Mouse (Mus musculus) kidney, embryonic 16.5 days (tissue): ENCODE results near the gene Pttg1. TPM values are rescaled to one million over a fixed set of nuclear protein-coding genes. Genes with fewer than 3 reads are reported as not detected.

Source experiments
- ATAC-seq: fragments of 200-750 bp; cut with Nextera tagmentation; 2 replicates; pipeline ENCODE4 v1.8.0; 2017; ENCODE audit warnings: moderate TSS enrichment; ENCODE audit not compliant: low FRiP score, low TSS enrichment
- H3K27ac ChIP-seq: fragments of 300-500 bp; sonication (generic); 2 replicates; pipeline ENCODE4 v1.5.1; 2014; ENCODE audit warnings: low read length
- H3K27me3 ChIP-seq: fragments of 300-500 bp; sonication (generic); 2 replicates; pipeline ENCODE4 v1.6.1; 2014; ENCODE audit warnings: low read length, control low read depth, mixed read lengths; ENCODE audit not compliant: insufficient read depth
- H3K36me3 ChIP-seq: fragments of 300-500 bp; sonication (generic); 2 replicates; pipeline ENCODE4 v1.6.1; 2014; ENCODE audit warnings: low read length, control low read depth, mixed read lengths; ENCODE audit not compliant: insufficient read depth
- H3K4me1 ChIP-seq: fragments of 300-500 bp; sonication (generic); 2 replicates; pipeline ENCODE4 v1.6.1; 2014; ENCODE audit warnings: low read length, control low read depth, mixed read lengths; ENCODE audit not compliant: insufficient read depth
- H3K4me2 ChIP-seq: fragments of 300-500 bp; sonication (generic); replicated peaks from 2 replicates; pipeline ENCODE4 v1.6.1; 2014; ENCODE audit warnings: low read depth, low read length
- H3K4me3 ChIP-seq: fragments of 300-500 bp; sonication (generic); 2 replicates; pipeline ENCODE4 v1.5.1; 2014; ENCODE audit warnings: mild to moderate bottlenecking, low read length
- H3K9ac ChIP-seq: fragments of 300-500 bp; sonication (generic); replicated peaks from 2 replicates; pipeline ENCODE4 v1.6.1; 2014; ENCODE audit warnings: low read length
- H3K9me3 ChIP-seq: fragments of 300-500 bp; sonication (generic); 2 replicates; pipeline ENCODE4 v1.6.1; 2016; ENCODE audit warnings: low read length, control low read depth
- WGBS: fragments of 180-500 bp; shearing (Covaris S2); extraction: QIAGEN DNeasy Blood & Tissue Kit; methylation state at CpG from one replicate; pipeline ENCODE4 v1.1.7; 2014; 5-methylcytosine and 5-hydroxymethylcytosine counted together
- polyA plus RNA-seq: library from polyadenylated mRNA; unstranded; fragments of >200 nt; fragmentation: Nextera tagmentation; extraction: Ambion mirVana; gene quantifications from 2 replicates; pipeline ENCODE4 v1.2.1, GENCODE M21; 2015

Gene Pttg1
- polyA plus RNA-seq, 1 experiment from 2014 or later = 102 TPM

DNA sequence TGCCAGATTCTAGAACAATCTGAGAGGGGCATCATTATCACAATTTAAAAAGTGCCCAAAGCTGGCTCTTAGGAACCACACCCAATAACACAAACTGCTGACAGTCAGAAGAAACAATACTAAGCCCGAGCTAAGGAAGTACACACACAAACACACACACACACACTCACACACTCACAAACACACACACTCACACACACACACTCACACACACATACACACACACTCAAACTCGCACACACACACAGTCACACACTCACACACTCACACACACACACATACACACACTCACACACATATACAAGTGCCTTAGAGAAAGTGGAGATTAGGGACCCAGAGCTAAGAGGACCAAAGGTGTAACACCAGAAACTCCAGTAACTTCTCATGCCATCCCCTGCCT is 42.5 kb downstream of the Pttg1 start:
- Histone ChIP-seq H3K4me3 (no peak overlapping the region), H3K9ac (no peak overlapping the region), H3K36me3 (no peaks in the 10 kb centered on the region), H3K27me3 (0 out of 2 replicates have a peak, but pooled peaks cover 2% of the 10 kb centered on the region), H3K4me1 (peaks cover 7% of the 10 kb centered on the region; the same call in 1 of the 2 replicates), H3K27ac (no peak overlapping the region), H3K9me3 (no peaks in the 10 kb centered on the region), H3K4me2 (no peak overlapping the region)
- no peak for ATAC-seq
- 76% methylated on average over 2 of the region's 2 CpGs for WGBS

DNA sequence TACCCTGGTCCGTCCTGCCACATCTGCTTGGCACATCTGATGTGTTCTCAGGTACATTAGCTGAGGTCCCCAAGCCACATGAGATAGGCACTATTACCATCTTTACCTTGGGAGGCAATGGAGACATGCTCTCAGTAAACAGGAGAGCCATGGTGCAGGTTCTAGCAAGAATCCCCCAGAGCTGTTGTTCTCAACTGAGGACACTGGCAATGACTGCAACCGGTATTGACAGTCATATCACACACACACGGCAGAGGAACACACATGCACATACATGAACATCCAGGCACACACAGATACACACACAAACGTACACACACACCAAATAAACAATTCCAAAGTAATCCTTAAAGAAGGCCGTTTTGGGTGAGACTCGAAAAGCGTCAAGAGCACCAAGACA is 45.1 kb downstream of the Pttg1 start:
- Histone ChIP-seq H3K9me3 (no peaks in the 10 kb centered on the region), H3K36me3 (no peaks in the 10 kb centered on the region)
- ATAC-seq = no peak

DNA sequence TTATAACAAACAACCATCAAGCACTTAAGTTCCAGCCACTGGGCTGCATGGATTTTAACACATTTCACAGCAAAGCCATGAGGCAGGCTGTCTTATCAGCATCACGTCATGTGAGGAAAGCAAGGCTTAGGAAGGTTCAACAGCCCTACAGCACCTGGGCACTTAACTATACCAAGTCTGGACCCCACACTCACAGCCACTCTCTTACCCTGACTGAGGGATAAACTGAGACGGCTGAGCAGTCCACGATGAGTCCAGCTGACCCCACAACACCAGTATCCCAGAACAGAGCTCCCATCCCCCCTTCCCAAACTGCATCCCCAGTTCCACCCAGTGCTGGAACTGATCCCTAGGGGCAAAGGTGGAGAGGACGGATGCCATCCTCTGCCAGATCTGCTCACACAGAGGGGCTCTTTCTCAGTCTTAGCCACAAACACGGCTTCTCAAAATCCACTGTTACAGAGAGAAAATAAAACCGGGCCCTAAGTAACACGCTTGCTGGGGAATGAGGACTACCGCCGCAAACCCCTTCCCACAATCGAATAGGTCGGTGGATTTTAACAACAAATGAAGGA is 46.1 kb downstream of the Pttg1 start:
- no peak for ATAC-seq
- no peaks in the 10 kb centered on the region for H3K27me3 ChIP-seq
- 87% methylated on average over 11 of the region's 11 CpGs for WGBS

More for the DNA sequence above, 45.1 kb downstream of the Pttg1 start:
- H3K27me3 ChIP-seq = no peaks in the 10 kb centered on the region
- 91% methylated on average over 7 of the region's 7 CpGs for WGBS
- H3K4me3 ChIP-seq = no peak overlapping the region
- no peak overlapping the region for H3K27ac ChIP-seq
- peaks cover 7% of the 10 kb centered on the region; the same call in 1 of the 2 replicates for H3K4me1 ChIP-seq
- H3K9ac ChIP-seq = no peak overlapping the region
- H3K4me2 ChIP-seq = no peak overlapping the region

DNA sequence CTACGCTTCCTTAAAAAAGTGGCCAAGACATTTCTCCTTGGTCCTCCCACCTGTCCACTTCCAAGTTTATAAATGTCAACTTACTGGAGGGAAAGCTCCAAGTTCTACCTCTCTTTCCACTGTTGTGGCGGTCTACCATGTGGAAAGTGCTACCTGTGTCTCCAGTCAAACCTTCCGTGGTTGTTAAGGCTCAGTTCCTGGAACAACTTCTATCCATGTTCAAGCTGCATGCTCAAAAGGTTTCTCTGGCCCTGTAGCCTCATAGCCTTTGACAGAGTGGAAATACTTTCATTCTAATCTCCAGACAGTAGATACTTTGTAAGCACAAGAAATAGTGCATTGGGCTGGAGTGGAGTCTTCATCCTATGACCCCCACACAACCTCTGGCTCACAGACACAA is 46.6 kb downstream of the Pttg1 start:
- ATAC-seq = no peak
- no peaks in the 10 kb centered on the region for H3K36me3 ChIP-seq
- no peak overlapping the region for H3K4me2 ChIP-seq
- no peaks in the 10 kb centered on the region for H3K27me3 ChIP-seq
- 90% methylated on average over 3 of the region's 3 CpGs for WGBS
- no peaks in the 10 kb centered on the region for H3K4me1 ChIP-seq
- H3K27ac ChIP-seq = no peak overlapping the region
- H3K9ac ChIP-seq = no peak overlapping the region
- H3K4me3 ChIP-seq = no peak overlapping the region
- H3K9me3 ChIP-seq = no peaks in the 10 kb centered on the region

More for the DNA sequence above, 46.1 kb downstream of the Pttg1 start:
- no peak overlapping the region for H3K9ac ChIP-seq
- H3K36me3 ChIP-seq = no peaks in the 10 kb centered on the region
- no peak overlapping the region for H3K4me2 ChIP-seq
- H3K27ac ChIP-seq = no peak overlapping the region
- H3K9me3 ChIP-seq = no peaks in the 10 kb centered on the region
- peaks cover 5% of the 10 kb centered on the region; the same call in 1 of the 2 replicates for H3K4me1 ChIP-seq
- H3K4me3 ChIP-seq = no peak overlapping the region

DNA sequence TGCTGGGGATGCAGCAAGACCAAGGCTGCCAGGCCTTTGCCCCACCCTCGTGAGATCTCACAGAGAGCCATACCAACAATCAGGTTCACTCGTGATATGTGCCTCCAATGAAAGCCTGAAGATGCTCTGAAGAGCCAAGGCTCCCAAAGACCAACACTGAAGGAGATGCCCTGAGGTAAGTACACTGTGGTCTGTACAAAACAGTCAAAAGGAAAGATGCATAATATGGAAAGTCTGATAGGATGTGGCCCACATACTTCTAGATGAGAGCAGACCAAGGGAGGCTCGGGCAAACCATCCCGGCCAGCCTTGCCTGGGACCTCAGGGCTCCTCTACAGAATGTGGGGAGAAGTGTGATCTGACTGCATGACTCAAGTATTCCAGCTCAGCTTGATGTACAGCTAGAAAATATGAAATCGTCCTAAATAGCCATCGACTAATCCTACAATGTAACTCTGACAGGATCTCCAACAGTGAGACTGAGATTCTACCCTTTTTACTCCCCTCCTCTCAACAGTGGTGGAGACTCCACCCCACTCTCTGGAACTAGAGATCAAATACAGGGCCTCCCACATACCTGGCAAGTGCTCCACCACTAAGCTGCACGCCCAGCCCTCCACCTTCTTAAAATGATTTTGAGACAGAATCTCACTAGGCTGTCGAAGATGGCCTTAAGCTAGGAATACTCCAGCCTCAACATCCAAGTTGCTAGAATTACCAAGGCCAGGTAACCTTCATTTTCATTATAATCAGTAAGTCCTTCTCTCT is 48.8 kb downstream of the Pttg1 start:
- Histone ChIP-seq H3K4me2 (no peak overlapping the region), H3K4me3 (no peak overlapping the region), H3K27me3 (no peaks in the 10 kb centered on the region), H3K27ac (no peak overlapping the region), H3K9ac (no peak overlapping the region), H3K36me3 (no peaks in the 10 kb centered on the region), H3K4me1 (no peaks in the 10 kb centered on the region), H3K9me3 (no peaks in the 10 kb centered on the region)
- 86% methylated on average over 8 of the region's 8 CpGs for WGBS
- ATAC-seq = no peak

DNA sequence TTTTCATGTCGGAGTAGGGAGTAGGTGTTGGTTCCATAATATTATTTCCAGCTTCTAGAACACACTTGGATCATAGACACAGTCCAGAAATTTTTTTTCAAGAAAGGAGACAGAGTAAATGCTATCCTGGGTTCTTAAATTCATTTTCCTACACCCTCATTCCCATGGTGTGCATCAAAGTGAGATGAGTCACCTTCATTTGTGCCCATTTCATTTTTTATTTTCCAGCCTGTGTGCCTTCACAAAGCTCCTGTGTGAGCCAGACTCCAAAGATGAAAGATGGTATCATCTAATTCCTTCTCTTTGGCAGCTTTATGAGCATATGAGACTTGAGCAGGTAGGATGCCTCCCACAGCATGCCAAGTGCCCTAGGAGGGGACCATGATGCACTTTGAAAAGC is 49.5 kb downstream of the Pttg1 start:
- Histone ChIP-seq H3K9me3 (no peaks in the 10 kb centered on the region), H3K4me2 (no peak overlapping the region), H3K4me1 (no peaks in the 10 kb centered on the region), H3K27ac (no peak overlapping the region), H3K27me3 (no peaks in the 10 kb centered on the region), H3K36me3 (no peaks in the 10 kb centered on the region), H3K4me3 (no peak overlapping the region), H3K9ac (no peak overlapping the region)
- WGBS = 94% methylated on average over 1 of the region's 1 CpGs
- no peak for ATAC-seq

DNA sequence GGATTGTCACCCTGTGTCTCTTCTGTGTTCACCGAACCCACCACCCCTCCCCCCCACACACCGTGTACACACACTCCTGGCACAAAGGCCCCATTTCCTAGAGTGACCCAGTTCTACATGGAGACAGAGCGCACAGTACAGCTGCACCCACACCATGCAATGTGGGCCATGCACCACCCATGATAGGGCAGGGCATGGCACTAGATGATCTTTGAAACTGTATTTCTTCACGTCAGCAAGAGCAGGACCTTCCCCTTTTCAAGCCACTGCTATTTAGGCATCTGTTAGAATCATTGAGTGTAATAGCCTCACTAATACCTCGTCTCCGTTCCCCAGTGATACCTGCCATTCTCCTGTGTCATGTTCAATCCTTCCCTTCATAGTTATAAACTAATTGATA is 51.1 kb downstream of the Pttg1 start:
- ATAC-seq = no peak
- Histone ChIP-seq H3K4me2 (no peak overlapping the region), H3K9me3 (no peaks in the 10 kb centered on the region), H3K36me3 (no peaks in the 10 kb centered on the region), H3K4me1 (no peaks in the 10 kb centered on the region), H3K4me3 (no peak overlapping the region), H3K27ac (no peak overlapping the region), H3K27me3 (no peaks in the 10 kb centered on the region), H3K9ac (no peak overlapping the region)
- WGBS = 89% methylated on average over 6 of the region's 6 CpGs

DNA sequence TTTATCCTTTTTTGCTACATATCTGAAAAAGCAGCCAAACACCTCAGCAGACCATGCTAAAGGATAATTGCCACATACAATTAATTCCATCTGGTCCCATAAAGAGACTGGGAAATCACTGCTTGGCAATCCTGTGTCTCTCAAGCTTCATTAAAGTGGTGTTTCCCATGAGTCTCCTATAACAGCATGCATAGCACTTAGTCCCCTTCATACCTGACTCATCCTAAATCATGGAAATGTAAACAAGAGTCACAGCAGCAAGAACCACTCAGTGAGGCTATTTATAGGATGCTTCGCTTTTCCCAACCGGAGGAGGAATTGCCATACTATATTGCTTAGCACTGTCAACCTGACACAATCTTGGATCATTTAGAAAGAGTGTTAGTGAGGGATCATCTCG is 52.7 kb downstream of the Pttg1 start:
- Histone ChIP-seq H3K4me1 (no peaks in the 10 kb centered on the region), H3K4me2 (no peak overlapping the region), H3K9ac (no peak overlapping the region), H3K36me3 (no peaks in the 10 kb centered on the region), H3K9me3 (no peaks in the 10 kb centered on the region), H3K4me3 (no peak overlapping the region), H3K27me3 (no peaks in the 10 kb centered on the region), H3K27ac (no peak overlapping the region)
- no peak for ATAC-seq
- 74% methylated on average over 3 of the region's 3 CpGs for WGBS

DNA sequence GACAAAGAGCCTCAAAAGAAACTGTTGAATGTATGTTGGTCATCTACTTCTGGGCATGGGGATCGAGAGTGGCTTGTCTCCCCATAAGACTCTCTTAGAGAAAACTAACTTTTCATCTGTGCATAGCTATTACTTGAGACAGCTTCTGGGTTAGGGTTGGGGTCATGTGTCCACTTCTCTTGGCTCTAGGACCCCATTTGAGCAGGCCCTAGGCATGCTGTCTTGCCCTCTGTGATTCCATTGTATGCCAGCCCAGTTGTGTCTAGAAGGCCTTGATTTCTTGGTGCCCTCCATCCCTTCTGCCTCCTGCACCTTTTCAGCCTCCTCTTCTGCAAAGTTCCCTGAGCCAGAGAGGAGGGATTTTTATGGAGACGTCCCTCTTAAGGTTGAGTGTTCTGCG is 54.2 kb downstream of the Pttg1 start:
- 88% methylated on average over 3 of the region's 3 CpGs for WGBS
- H3K27me3 ChIP-seq = no peaks in the 10 kb centered on the region
- no peak for ATAC-seq

More for the DNA sequence above, 54.2 kb downstream of the Pttg1 start:
- no peak overlapping the region for H3K4me2 ChIP-seq
- H3K9ac ChIP-seq = no peak overlapping the region
- H3K4me3 ChIP-seq = no peak overlapping the region
- no peaks in the 10 kb centered on the region for H3K36me3 ChIP-seq
- H3K9me3 ChIP-seq = no peaks in the 10 kb centered on the region
- H3K27ac ChIP-seq = no peak overlapping the region
- no peaks in the 10 kb centered on the region for H3K4me1 ChIP-seq
